Mouse (Mus musculus) kidney, adult 2 months (tissue): ENCODE measurements around the gene Ttll4. TPM values are rescaled to one million over a fixed set of nuclear protein-coding genes. Genes with fewer than 3 reads are reported as not detected.
A peak's percentile ranks its signal among the peaks of the same experiment; 100 is the strongest.

Experiments used
- DNase-seq: peaks from one replicate; pipeline ENCODE4 v3.0.0; 2021
- H3K27ac ChIP-seq: fragments of 200-500 bp; 2 replicates; pipeline ENCODE4 v1.5.1; 2012; ENCODE audit warnings: low read depth, low read length, control low read depth, inconsistent platforms; ENCODE audit not compliant: insufficient read depth
- H3K27me3 ChIP-seq: fragments of 200-500 bp; replicated peaks from 2 replicates; pipeline ENCODE4 v1.6.1; 2012; ENCODE audit warnings: mild to moderate bottlenecking, moderate library complexity, low read length, inconsistent platforms; ENCODE audit not compliant: control insufficient read depth, insufficient read depth
- H3K36me3 ChIP-seq: fragments of 200-500 bp; 2 replicates; pipeline ENCODE4 v1.6.1; 2012; ENCODE audit warnings: mild to moderate bottlenecking, moderate library complexity, low read length, inconsistent platforms; ENCODE audit not compliant: control insufficient read depth, insufficient read depth
- H3K4me1 ChIP-seq: fragments of 200-500 bp; 2 replicates; pipeline ENCODE4 v1.6.1; 2011; ENCODE audit warnings: low read length; ENCODE audit not compliant: control insufficient read depth, insufficient read depth
- H3K4me3 ChIP-seq: fragments of 200-500 bp; 2 replicates; pipeline ENCODE4 v1.5.1; 2011; ENCODE audit warnings: mild to moderate bottlenecking, low read depth, low read length, control low read depth; ENCODE audit not compliant: insufficient read depth
- CTCF ChIP-seq: fragments of 200-500 bp; conservative IDR thresholded peaks from 2 replicates; pipeline ENCODE4 v1.5.1; 2011; ENCODE audit warnings: low read depth, mild to moderate bottlenecking, control low read depth, low read length, moderate library complexity, mixed read lengths; ENCODE audit not compliant: insufficient read depth, insufficient read length
- POLR2A ChIP-seq: fragments of 200-500 bp; IDR thresholded peaks from one replicate; pipeline ENCODE4 v1.6.1; 2011; ENCODE audit warnings: low read depth, low read length, control low read depth
- WGBS: fragments of 180-500 bp; shearing (Covaris S2); methylation state at CpG from one replicate; pipeline ENCODE4 v1.1.7; 2018; 5-methylcytosine and 5-hydroxymethylcytosine counted together
- polyA plus RNA-seq: library from polyadenylated mRNA; depleted of rRNA; stranded (reverse); fragments of >200 nt; gene quantifications from 2 replicates; pipeline ENCODE4 v1.2.3, GENCODE M21; 2012

Gene Ttll4
- polyA plus RNA-seq, 1 experiment = 11.2 TPM

DNA sequence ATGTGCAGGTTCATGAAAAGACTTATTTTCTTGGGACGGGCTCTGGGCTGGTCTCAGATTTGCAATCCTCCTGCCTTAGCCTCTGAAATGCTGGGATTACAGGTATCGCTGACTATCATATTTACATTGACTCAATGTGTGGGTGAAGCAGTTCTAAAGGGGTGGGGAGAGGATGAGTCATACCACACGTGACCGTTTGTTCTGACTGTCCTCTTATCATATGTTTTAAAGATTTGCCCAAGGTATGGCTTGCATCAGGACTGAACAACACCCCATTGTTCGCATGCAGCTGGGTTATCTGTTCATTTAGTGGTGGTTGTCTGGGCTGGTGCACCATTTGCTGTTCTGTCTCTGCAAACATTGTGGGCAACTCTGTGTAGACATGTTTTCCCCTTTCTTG lies 65.1 kb downstream of the Ttll4 start:
- Histone ChIP-seq H3K27me3 (no peaks in the 10 kb centered on the region), H3K27ac (no peak overlapping the region), H3K36me3 (no peaks in the 10 kb centered on the region), H3K4me3 (no peak overlapping the region), H3K4me1 (no peaks in the 10 kb centered on the region)
- TF ChIP-seq CTCF (no peak), POLR2A (no peak)
- no peak for DNase-seq
- 79% methylated on average over 5 of the region's 5 CpGs for WGBS

DNA sequence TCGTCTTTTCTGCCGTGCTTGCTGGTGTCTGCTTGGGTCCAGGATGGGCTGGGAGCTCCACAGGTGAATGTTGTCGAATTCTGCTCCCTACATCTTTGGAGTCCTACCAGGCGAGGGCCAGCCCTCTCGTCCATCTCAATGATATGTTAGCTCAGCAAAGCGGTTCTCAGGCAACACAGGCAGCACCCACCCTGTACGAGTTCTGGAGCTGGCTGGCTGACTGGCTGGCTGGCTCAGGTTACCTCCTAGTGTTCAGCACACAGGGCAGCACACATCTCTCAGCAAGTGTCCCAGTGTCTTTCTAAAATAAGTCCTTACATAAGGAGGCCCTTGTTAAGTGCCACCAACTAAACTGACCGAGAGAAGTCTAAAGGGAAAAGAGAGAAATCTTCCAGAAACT lies 66.9 kb downstream of the Ttll4 start:
- TF ChIP-seq CTCF (no peak), POLR2A (no peak)
- Histone ChIP-seq H3K27me3 (no peaks in the 10 kb centered on the region), H3K27ac (no peak overlapping the region), H3K4me3 (no peak overlapping the region), H3K36me3 (no peaks in the 10 kb centered on the region), H3K4me1 (no peaks in the 10 kb centered on the region)
- DNase-seq = no peak
- WGBS = 71% methylated on average over 8 of the region's 8 CpGs

DNA sequence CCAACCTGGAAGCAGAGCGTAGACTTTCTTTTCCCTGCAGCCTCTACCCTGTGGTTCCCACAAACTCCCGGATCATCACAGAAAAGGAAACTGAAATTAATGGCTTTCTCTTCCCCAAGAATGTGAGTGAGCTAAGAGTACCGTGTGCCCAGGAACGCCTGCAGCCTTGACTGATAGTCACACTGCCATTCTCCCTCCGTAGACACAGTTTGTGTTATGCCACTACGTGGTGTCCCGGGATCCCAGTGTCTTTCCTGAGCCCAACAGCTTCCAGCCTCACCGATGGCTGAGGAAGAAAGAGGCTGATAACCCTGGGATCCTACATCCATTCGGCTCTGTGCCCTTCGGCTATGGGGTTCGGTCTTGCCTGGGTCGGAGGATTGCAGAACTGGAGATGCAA lies 75.4 kb downstream of the Ttll4 start:
- H3K4me1 ChIP-seq = no peaks in the 10 kb centered on the region
- H3K27ac ChIP-seq = no peak overlapping the region
- no peak overlapping the region for H3K4me3 ChIP-seq
- no peaks in the 10 kb centered on the region for H3K27me3 ChIP-seq
- no peak for TF ChIP-seq POLR2A
- no peak for TF ChIP-seq CTCF
- H3K36me3 ChIP-seq = no peaks in the 10 kb centered on the region
- WGBS = 85% methylated on average over 12 of the region's 12 CpGs
- no peak for DNase-seq

DNA sequence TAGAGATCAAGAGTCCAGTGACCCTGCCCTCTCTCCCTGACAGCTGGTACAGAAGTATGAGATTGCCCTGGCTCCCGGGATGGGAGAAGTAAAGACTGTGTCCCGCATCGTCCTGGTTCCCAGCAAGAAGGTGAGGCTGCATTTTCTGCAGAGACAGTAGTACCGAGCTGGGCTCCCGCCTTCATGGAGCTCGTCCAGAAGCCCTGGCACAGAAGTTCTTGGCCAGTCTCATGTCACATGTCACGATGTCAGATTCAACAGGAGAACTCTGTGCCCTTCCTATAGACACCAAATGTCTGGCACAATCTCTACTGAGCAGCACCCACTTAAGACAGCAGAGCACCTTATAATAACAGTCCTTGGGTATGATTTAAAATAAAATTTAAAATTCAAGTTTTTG lies 76.0 kb downstream of the Ttll4 start:
- Histone ChIP-seq H3K4me3 (no peak overlapping the region), H3K4me1 (no peaks in the 10 kb centered on the region), H3K27ac (no peak overlapping the region), H3K27me3 (no peaks in the 10 kb centered on the region), H3K36me3 (no peaks in the 10 kb centered on the region)
- 81% methylated on average over 7 of the region's 7 CpGs for WGBS
- DNase-seq = no peak
- no peak for TF ChIP-seq POLR2A

DNA sequence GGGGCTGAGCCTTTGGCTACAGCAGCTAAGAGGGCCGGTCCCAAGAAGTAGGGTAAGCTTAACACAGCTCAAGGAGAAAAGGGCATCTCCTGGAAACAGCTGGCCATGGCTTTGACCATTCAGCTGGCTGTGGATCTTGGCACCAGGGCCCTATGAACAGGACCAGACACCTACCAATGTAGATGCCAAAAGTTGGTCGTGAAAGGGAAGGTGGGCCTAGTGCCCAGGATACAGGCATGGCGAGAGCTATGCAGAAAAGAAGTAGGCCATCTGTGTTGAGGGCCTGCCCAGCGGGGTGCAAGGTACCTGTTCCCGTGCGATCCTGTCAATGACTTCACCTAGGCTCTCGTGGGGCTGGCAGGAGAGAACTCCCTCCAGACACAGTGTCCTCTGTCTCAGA lies 79.3 kb downstream of the Ttll4 start:
- TF ChIP-seq POLR2A = no peak
- no peak for TF ChIP-seq CTCF
- DNase-seq = no peak
- no peak overlapping the region for H3K4me3 ChIP-seq
- H3K27me3 ChIP-seq = no peaks in the 10 kb centered on the region
- no peak overlapping the region for H3K27ac ChIP-seq
- no peaks in the 10 kb centered on the region for H3K36me3 ChIP-seq
- no peaks in the 10 kb centered on the region for H3K4me1 ChIP-seq
- 84% methylated on average over 7 of the region's 7 CpGs for WGBS

DNA sequence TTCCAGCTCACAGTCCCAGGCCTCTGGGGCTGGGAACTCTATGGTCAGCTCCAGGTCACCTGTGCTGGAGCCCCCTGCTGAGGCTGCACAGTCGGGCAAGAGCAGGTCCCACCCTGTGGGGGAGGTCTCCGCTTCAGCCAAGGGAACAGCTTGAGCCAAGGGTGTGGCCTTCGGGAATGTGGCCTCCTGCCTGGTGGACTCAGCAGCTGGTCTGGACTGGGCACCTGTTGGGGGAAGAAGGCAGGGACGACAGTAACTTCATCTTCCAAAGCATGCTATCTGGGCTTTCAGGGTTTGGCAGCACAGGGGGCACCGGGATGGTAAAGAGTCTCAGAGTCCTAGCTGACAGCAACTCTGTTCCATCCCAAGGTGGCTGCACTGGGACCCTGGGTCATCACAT lies 85.8 kb downstream of the Ttll4 start:
- no peaks in the 10 kb centered on the region for H3K36me3 ChIP-seq
- no peak for TF ChIP-seq CTCF
- DNase-seq = no peak
- 60% methylated on average over 5 of the region's 5 CpGs for WGBS
- H3K4me3 ChIP-seq = no peak overlapping the region
- peaks cover 23% of the 10 kb centered on the region for H3K4me1 ChIP-seq
- H3K27ac ChIP-seq = no peak overlapping the region
- H3K27me3 ChIP-seq = no peaks in the 10 kb centered on the region

DNA sequence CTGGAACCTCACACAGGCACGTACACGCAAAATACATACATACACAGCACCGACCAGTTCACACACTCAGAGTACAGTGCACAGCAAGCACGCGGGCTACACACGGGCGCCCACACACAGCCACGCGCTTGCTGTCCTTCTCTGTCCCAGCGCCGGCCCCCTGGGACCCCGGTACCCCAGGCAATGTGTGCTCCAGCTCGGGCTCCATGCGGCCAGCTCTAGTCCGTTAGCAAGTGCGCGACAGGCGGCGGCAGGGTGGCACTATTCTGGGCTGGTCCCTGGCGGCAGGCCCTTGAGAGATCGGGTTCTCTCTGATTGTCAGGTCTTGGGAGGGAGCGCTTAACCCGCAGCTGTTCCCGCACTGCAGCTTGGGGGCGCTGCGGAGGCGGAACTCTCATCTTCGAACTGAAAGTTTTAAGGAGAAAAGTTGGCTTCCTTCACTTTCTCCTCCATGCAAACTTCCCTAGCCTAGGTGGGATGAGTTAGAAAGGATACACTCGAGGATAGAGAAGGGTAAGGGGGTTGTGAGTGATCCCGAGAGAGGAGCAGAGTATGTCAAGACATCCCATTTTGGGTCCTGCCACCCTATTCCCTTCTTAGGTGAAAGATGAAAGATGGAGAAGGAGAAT lies 87.2 kb downstream of the Ttll4 start, which contains the start of gene Prkag3:
Gene Prkag3 (minus strand): TSS at position 579 of the 629 bp plus-strand sequence.
- 12% methylated on average over 30 of the region's 30 CpGs for WGBS
- Histone ChIP-seq H3K4me3 (peak within 1 kb of the TSS; percentile 33), H3K36me3 (no peaks in the 10 kb centered on the region), H3K4me1 (peaks cover 23% of the 10 kb centered on the region), H3K27me3 (no peaks in the 10 kb centered on the region), H3K27ac (peak within 1 kb of the TSS; percentile 97)
- TF ChIP-seq CTCF = peak; percentile 67
- TF ChIP-seq POLR2A = no peak
- peak; percentile 73 for DNase-seq
